Mouse (Mus musculus): ENCODE results near the gene Gng12.
"Not testable (repeated sequence)": the region's sequence is repeated elsewhere in the genome, so short reads cannot be mapped to it uniquely, and the experiment has no call there.

The Gng12 gene

GRCm38 (mm10) chr6:66896119-66896920 lies at the start of gene Gng12:
Gene Gng12, plus strand, starts transcription at chr6:66896397.
- peak; percentile 93 for DNase-seq

GRCm38 (mm10) chr6:66848936-66849335 lies 47.3 kb upstream of the Gng12 start:
- no peak for DNase-seq

GRCm38 (mm10) chr6:66856236-66856635 lies 40.0 kb upstream of the Gng12 start:
- no peak for DNase-seq

DNA sequence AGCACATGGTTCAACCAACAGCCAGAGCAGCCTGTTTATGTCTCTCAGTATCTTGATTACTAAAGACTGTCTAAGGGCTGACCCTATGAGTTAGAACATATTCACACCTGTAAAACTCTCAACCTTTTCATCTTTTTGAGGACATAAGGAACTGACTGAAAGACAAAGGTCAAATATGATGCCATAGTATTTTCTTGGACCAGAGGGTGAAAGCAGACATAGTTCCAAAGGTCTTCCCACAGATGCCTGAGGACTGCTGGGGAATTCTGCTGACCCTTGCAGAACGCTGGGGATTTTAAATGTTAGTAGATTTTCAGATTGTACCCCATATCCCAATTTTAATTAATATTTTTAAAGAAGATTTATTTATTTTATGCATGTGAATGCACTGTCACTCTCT lies 37.8 kb upstream of the Gng12 start:
- DNase-seq: no peak

GRCm38 (mm10) chr6:66859391-66859790 lies 36.8 kb upstream of the Gng12 start:
- no peak for DNase-seq

DNA sequence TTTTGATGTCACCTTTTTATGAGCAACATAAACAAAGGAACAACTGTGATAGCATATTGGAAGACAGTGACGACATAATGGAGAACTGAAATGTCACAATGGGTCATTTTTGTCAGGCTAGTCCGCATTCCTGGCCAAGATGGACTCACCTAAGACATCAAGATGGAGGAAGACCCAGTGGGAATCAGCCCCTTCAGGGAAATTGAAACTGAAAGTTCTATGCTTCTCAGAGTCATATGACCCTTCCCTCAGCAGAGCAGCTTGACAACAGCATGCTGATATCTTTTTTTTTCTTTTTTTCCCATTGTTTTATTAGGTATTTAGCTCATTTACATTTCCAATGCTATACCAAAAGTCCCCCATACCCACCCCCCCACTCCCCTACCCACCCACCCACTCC lies 31.7 kb upstream of the Gng12 start:
- no peak for DNase-seq

DNA sequence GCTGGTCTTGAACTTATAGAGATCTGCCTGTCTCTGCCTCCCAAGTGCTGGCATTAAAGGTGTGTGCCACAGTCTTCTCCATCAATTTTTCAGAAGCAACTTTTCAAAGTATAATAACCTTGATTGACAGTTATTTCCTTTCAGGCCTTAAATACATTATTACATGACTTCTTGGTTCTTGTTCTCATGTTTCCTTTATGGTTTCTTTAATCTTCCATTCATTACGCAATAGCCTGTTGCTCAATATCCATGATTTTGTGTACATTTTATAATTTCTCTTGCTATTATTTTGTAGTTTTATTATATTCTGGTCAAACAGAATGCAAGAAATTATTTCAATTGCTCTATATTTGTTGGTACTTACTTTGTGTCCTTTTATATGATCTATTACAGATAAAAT lies 29.9 kb upstream of the Gng12 start:
- DNase-seq: no peak

DNA sequence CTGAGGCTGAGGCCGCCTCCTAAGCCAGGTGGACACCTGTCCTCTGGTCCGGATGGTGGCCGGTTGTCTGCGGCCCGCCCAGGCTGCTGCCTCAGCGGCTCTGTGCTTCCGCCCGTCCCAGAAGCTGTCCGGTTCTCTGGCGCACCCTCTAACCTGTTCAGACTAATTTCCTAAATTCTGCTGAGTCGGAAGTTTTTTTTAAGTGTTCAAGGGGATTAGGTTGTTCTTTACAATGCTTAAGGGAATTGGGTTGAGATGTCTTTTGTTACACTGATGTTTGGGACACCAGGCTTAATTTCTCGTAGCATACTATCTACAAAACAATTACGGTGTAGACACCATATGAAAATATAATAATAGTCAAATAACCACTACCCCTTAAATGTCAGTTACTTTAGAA lies 19.1 kb upstream of the Gng12 start:
- DNase-seq: not testable (repeated sequence)

DNA sequence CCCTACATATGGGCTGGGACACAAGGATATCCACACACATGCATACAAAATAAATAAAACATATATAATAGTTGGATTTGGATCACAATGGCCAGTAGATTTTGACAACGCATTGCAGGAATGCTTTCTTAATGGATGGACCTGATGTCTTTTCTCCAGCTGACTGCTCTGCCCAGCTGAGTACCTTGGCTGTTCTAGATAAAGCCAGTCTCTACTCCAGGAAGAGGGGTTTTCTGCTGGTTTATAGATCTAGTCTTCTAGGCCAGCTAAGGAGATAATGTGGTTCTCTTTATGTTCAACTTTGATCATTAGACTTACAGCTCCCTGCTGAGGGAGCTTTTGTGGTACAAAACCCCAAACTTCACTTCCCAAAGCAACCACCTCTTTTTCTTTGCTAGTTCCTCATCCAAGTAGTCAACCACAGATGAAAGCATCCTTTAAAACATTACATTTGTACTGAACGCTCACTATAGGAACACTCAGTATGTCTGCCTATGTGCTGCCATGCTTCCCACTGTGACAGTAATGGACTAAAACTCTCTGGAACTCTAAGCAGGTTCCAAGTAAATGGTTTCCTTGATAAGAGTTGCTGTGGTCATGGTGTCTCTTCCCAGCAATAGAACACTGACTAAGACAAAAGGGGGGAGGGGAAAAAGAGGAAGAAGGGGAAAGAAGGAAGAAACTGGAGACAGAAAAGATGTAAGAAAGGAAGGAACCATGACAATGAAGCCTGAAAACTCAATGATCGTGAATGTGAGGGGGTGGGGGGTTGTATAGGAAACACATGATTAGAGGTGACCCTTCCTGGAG lies 5.6 kb upstream of the Gng12 start:
- DNase-seq: no peak

DNA sequence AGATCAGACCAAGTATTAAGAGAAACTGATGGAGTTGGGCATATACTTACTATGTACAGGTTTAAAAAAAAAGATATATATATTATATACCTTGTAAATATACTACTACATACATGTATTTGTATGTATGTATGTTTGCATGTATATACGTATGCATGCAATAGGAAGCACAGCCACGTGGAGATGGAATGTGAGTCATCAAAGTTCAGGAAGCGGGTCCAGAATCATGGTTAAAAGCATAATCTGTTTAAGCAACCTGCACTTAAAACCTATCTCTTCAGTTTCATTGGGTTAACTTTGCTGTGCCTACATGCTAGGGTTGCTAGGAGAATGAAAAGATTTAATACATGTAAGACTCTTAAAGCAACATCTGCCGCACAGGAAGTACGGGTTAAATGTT lies 2.2 kb upstream of the Gng12 start:
- DNase-seq: no peak

DNA sequence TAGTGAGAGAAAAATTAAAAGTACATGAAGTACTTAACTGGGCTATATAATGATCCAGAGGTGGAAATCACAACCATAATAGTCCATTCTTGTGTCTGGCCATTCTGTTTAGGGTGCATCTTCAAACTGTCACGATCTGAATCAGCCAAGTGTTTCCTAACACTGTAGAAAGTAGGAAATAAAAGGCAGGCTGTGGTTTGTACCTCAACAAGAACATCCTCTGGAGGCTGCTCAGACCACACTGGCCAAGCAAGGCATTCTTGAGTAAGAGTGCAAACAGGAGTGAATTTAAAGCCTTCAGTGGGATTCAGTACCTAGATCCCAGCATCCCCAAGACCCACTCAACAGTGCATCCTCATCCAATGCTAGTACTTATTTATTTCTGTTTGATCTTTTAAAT lies 1.2 kb upstream of the Gng12 start:
- no peak for DNase-seq

DNA sequence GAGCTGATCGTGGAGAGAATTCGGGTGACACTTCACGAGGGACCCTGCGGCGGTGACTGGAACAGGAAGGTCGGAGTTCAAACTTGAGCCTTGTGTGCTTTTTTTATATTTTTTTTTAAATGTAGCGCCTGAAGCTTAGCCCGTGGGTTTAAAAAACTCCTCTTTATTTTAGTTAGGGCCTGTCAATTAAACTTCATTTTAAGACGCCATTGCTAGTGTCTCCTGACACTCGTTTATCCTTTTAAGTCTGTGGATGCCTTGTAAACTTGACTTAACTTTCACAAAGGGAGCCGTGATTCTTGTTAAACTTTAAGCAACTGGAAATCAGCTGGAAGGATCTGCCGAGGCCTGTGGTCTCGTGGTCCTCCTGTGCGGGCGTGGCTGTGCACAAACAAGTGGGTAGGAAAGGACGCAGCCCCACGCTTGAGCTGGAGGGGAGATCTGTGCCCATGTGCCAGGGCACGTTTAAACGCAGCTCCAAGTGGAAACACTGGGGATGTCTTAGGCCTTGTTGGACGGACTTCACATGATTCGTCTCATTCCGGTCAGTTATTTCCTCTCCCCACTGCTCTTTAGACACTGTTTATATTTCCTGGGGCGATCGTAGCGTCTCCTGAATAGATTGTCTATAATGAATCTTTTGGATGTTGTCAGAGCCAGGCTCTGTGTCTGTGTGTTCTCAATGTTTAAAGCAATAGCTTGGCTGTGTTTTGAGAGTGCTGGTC lies 886 bp downstream of the Gng12 start:
- DNase-seq: peak; percentile 75

- no peak for DNase-seq
These were observed 1.8 kb downstream of the Gng12 start for GRCm38 (mm10) chr6:66897994-66898393.

DNA sequence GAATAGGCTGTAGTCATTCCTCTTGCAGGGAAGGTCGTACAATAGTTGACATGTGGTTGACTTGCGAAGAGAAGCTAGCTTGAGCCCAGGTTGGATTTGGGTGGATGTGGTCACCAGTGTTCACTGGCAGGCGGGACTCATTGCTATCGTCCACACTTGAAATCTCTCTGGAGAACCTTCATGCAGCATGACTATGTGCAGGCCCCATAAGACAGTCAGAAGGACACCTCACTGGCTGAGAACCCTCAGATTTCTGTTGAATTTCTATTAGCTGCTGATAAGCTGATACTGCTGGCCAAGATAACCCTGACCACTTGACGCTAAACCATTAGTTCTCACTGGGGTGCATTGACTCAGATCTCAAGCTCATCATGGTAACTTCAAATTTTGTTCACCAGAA lies 5.7 kb downstream of the Gng12 start:
- no peak for DNase-seq

DNA sequence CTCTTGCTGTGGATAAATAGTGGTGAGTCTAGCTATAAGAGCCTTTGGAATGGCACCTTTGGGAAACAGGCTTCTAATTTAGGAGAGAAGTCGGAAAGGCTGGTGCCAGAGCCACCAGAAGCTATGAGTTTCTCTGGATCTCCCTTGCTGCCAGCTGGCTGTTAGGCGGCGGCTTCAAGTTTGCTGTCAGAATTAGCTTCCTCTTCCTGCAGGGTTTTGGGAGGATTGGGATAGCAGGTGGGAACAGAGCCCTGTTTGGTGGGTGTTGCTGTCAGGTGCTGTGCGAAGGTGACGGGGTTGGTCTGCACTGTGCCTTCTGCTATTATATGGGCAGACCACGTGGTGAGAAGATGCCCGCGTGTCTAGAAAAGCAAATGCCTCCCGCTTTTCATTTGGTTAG lies 7.0 kb downstream of the Gng12 start:
- DNase-seq: no peak

DNA sequence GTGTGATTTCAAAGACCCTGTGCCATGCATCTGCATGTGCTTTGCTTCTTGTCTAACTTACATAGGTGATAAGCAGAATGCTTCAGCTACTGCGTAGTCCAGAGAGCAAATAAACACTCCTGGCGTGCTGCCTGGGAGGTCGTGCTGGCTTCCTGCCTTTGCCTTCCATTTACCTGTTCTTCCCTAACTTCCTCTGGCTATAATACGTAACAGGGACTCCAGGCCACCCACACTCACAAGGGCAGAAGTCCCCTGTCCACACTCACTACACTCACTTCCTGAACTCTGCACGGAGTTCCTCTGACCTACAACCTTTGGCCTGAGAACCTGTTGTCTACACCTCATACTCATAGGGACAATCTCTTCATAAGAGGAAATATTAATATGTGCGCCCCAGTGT lies 7.5 kb downstream of the Gng12 start:
- DNase-seq: peak; percentile 75

GRCm38 (mm10) chr6:66906244-66906643 lies 10.0 kb downstream of the Gng12 start:
- no peak for DNase-seq

- DNase-seq: peak; percentile 18
These were observed 12.3 kb downstream of the Gng12 start for GRCm38 (mm10) chr6:66908327-66908973.

DNA sequence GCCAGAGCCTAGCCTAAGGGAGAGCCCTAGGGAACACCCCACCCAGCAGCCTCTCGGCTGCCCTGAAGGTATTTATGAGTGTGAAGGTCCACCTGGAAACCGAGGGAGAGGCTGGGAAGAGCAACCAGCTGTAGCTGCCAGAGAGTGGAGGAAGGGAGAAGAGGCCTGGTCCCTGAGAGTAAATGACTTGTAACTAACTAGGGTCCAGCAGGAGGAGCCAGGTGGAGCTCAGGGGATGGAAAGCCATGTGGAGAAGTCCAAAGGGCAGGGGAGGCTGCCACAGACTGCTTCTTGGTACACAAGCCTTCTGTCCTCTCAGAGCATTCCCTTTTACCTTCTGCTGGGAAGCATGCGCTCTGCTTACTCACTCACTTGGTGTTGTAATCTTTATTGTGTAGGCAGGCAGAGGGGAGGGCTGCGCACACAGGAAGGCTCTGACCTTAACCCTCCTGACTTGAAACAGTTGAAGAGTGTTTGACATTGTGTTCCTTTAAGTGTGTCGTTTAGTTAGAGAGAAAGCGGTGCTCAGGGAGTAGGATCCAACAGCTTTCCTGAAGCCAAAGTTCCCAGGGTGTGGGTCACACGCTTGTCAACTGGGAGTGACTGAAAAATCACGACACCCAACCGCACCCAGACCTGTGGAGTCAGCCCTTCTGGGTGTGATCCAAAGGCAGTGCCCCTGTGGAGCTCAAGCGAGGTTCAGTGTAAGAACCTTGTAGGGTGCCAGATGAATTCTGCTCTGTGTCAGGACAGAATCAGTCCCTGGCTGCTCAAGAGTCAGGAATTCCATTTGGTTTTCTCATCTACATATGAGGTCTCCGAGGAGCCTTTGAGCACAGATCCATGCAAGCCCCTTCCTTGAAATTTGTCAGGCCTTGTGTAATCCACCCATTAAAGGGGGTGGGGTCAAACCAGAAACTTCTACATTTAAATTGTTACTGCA lies 14.6 kb downstream of the Gng12 start:
- peak; percentile 80 for DNase-seq

DNA sequence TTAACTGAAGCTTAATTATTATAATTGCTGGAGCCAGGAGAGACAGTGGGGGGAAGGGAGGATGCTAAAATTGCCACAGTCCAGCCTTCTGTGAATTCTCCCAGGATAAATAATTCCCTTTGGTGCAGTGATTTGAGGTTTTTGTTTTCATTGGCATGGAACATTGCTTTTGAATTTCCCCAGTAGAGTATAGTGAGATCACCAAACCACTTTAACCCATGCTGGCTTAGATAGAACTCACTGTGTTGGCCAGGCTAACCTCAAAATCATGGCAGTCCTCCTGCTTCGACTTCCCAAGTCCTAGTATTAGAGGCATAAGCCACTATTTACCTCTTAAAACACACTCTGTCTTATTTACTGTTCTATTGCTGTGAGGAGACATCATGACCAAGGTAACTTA lies 17.2 kb downstream of the Gng12 start:
- DNase-seq: no peak

GRCm38 (mm10) chr6:66915592-66915991 lies 19.4 kb downstream of the Gng12 start:
- no peak for DNase-seq

DNA sequence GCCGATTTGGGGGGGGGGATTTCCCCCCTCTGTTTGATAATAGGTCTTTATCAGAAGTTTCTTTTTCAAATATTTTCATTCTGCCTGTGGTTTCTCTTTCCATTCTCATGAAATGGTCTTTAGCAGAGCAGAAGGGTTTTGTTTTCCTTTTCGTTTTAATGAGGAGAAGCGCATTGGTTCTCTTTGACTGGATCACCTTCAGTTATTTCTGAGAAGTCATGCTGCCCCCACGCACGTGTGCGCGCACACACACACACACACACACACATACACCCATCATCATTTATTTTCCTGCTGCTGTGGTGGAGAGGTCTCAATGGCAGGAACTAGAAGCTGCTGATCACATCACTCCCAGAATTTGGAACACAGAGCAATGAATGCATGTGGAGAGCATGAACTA lies 20.8 kb downstream of the Gng12 start:
- no peak for DNase-seq

All from kidney, adult 18-20 months (tissue).